Mouse (Mus musculus) neural tube, embryonic 13.5 days (tissue): ENCODE measurements around the gene Ccdc190. TPM values are rescaled to one million over a fixed set of nuclear protein-coding genes. Genes with fewer than 3 reads are reported as not detected.
A peak's percentile ranks its signal among the peaks of the same experiment; 100 is the strongest.

Source experiments
- ATAC-seq: fragments of 200-750 bp; cut with Nextera tagmentation; 2 replicates; pipeline ENCODE4 v1.8.0; 2017; ENCODE audit warnings: low read depth, mild to moderate bottlenecking, moderate TSS enrichment, moderate library complexity
- H3K27ac ChIP-seq: fragments of 300-500 bp; sonication (generic); replicated peaks from 2 replicates; pipeline ENCODE4 v1.5.1; 2015; ENCODE audit warnings: moderate library complexity, mild to moderate bottlenecking, inconsistent platforms
- H3K27me3 ChIP-seq: fragments of 300-500 bp; sonication (generic); 2 replicates; pipeline ENCODE4 v1.6.1; 2015; ENCODE audit warnings: mild to moderate bottlenecking, inconsistent platforms
- H3K36me3 ChIP-seq: fragments of 300-500 bp; sonication (generic); 2 replicates; pipeline ENCODE4 v1.6.1; 2015; ENCODE audit warnings: mild to moderate bottlenecking, inconsistent platforms
- H3K4me1 ChIP-seq: fragments of 300-500 bp; sonication (generic); replicated peaks from 2 replicates; pipeline ENCODE4 v1.6.1; 2015; ENCODE audit warnings: inconsistent platforms
- H3K4me2 ChIP-seq: fragments of 300-500 bp; sonication (generic); 2 replicates; pipeline ENCODE4 v1.6.1; 2015; ENCODE audit warnings: inconsistent platforms, mild to moderate bottlenecking, moderate library complexity
- H3K4me3 ChIP-seq: fragments of 300-500 bp; sonication (generic); 2 replicates; pipeline ENCODE4 v1.5.1; 2015; ENCODE audit warnings: mild to moderate bottlenecking, inconsistent platforms
- H3K9ac ChIP-seq: fragments of 300-500 bp; sonication (generic); 2 replicates; pipeline ENCODE4 v1.6.1; 2015; ENCODE audit warnings: moderate library complexity, mild to moderate bottlenecking, inconsistent platforms
- H3K9me3 ChIP-seq: fragments of 300-500 bp; sonication (generic); 2 replicates; pipeline ENCODE4 v1.6.1; 2016; ENCODE audit warnings: inconsistent platforms
- WGBS: fragments of 180-500 bp; shearing (Covaris S2); methylation state at CpG from one replicate; pipeline ENCODE4 v1.1.7; 2015; 5-methylcytosine and 5-hydroxymethylcytosine counted together
- polyA plus RNA-seq: library from polyadenylated mRNA; unstranded; fragments of >200 nt; fragmentation: Nextera tagmentation; extraction: Ambion mirVana; gene quantifications from 2 replicates; pipeline ENCODE4 v1.2.1, GENCODE M21; 2015

The Ccdc190 gene
- polyA plus RNA-seq, 1 experiment from 2014 or later = 1.9 TPM

DNA sequence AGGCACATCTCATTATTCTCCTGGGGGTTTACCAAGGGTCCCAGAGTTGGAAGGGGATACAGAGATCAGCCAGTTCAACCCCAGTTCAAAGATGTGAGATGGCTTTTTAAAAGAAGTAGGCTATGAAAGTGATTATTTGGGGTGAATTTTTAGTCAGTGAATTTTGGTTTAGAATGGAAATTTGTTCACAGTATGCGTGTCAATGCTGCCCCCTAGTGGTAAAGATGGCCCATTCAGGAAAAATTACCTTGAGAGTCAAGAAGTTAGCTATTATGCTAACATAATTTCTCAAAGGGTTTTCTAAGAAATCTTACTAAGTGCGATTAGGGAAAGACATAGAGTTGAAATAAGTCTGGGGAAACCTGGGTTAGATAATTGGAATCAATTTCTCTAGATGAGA lies 10.9 kb downstream of the Ccdc190 start:
- H3K27ac ChIP-seq = no peak overlapping the region
- no peak overlapping the region for H3K4me2 ChIP-seq
- no peaks in the 10 kb centered on the region for H3K9me3 ChIP-seq
- H3K9ac ChIP-seq = no peak overlapping the region
- ATAC-seq = no peak
- H3K36me3 ChIP-seq = no peaks in the 10 kb centered on the region
- peaks cover 5% of the 10 kb centered on the region; the same call in 1 of the 2 replicates for H3K4me1 ChIP-seq
- no peaks in the 10 kb centered on the region for H3K27me3 ChIP-seq
- WGBS = 6% methylated on average over 2 of the region's 2 CpGs
- no peak overlapping the region for H3K4me3 ChIP-seq

DNA sequence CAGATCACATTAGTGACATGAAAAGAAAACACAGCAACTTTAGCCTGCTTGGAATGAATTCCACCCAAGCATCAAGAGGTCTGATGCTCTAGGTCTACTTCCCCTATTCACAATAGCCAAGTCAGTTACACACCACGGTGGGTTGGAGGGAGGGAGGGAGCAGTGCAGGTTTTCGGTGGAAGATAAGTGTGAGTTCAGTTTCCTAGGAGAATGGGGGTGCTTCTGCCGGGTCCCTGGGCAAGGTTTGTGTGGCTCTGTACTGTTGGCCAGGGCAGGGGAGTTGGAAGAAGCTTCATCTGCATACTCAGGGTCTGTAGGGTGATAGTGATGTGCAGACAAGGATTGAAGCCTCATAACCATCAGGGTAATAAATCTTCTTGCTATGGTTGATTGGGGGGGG lies 17.6 kb downstream of the Ccdc190 start:
- ATAC-seq = no peak
- no peak overlapping the region for H3K9ac ChIP-seq
- H3K9me3 ChIP-seq = peaks cover 9% of the 10 kb centered on the region
- H3K27me3 ChIP-seq = no peaks in the 10 kb centered on the region
- no peak overlapping the region for H3K4me3 ChIP-seq
- WGBS = 90% methylated on average over 3 of the region's 3 CpGs
- peaks cover 11% of the 10 kb centered on the region; the same call in 1 of the 2 replicates for H3K36me3 ChIP-seq
- no peaks in the 10 kb centered on the region for H3K4me1 ChIP-seq
- H3K4me2 ChIP-seq = no peak overlapping the region
- no peak overlapping the region for H3K27ac ChIP-seq

DNA sequence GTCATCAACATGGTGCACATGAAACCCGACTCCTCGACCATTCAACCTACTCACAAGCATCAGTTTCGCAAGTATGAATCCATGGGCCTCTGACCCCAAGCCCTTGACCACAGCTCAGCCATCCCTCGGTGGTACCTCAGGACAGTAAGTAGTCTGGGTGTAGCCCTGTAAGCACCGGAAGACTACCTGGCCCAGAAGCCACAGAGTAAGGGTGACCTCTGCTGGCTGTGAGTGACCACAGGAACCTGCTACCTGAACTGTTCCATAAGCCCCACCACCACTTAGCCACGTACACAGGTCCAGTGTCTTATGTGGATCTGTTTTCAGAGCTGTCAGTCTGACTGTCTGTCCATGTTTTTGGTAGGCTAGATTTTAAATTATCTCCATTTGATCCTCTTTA lies 19.2 kb downstream of the Ccdc190 start:
- H3K4me1 ChIP-seq = no peaks in the 10 kb centered on the region
- H3K9ac ChIP-seq = no peak overlapping the region
- no peak overlapping the region for H3K27ac ChIP-seq
- no peak for ATAC-seq
- WGBS = 80% methylated on average over 6 of the region's 6 CpGs
- peaks cover 9% of the 10 kb centered on the region for H3K9me3 ChIP-seq
- H3K4me2 ChIP-seq = no peak overlapping the region
- H3K36me3 ChIP-seq = peaks cover 25% of the 10 kb centered on the region
- no peaks in the 10 kb centered on the region for H3K27me3 ChIP-seq
- no peak overlapping the region for H3K4me3 ChIP-seq

DNA sequence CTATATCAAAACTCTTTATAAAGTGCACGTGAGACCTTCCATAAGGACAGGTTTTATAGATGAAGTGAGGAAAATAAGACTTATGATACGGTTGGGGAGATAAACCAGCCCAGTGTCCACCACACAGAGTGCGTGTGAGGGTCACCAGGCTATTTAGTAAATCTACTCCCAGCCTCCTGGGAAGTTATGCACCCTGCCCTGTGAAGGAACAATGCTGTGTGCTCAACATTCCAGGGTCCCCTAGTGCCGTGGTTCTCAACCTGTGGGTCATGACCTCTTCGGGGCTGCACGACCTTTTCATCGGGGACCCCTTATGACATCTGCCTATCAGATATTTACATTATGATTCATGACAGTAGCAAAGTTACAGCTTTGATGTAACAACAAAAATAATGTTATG lies 19.8 kb downstream of the Ccdc190 start:
- Histone ChIP-seq H3K9ac (no peak overlapping the region), H3K27me3 (no peaks in the 10 kb centered on the region), H3K4me2 (no peak overlapping the region), H3K36me3 (peaks cover 32% of the 10 kb centered on the region), H3K4me3 (no peak overlapping the region), H3K9me3 (peaks cover 9% of the 10 kb centered on the region), H3K27ac (no peak overlapping the region), H3K4me1 (no peaks in the 10 kb centered on the region)
- no peak for ATAC-seq
- WGBS = 75% methylated on average over 7 of the region's 7 CpGs

DNA sequence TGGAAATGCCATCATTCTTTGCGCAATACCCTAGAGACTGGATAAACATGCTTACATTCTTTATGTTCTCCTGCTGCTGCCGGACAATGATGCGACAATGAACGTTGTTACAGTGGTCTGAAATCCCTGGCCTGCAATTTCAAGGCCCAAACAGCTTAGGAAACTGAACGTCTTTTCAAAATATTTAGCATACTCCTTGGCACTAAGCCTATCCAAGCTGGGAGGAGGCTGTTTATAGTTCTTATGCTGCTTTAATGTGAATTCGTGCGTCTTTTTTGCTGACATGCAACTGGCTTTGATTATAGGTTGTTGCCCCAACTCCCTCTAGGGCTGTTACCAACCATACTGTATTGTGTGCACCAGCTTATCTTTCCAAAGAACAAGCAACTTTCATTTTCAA lies 20.4 kb downstream of the Ccdc190 start:
- 80% methylated on average over 7 of the region's 7 CpGs for WGBS

DNA sequence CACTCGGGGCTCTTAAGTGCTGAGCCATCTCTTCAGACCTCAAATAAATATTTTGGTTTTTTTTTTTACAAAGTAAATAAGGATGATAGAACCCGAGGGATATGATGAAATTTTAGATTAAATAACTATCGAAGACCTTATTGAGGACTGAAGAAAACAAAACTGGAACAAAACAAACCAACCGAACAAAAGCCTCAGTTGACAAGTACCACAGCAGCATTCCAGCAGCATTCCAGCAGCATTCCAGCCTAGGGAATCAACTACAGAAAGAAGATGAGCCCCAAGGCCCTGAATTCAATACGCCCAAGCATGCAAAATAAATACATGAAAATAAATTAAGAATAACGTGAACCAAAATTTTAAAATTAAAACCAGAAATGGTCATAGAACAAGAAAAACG lies 21.5 kb downstream of the Ccdc190 start:
- no peak overlapping the region for H3K4me3 ChIP-seq
- ATAC-seq = no peak
- 84% methylated on average over 7 of the region's 7 CpGs for WGBS
- H3K36me3 ChIP-seq = peaks cover 47% of the 10 kb centered on the region
- H3K9me3 ChIP-seq = peaks cover 4% of the 10 kb centered on the region; the same call in 1 of the 2 replicates
- H3K4me2 ChIP-seq = no peak overlapping the region
- no peaks in the 10 kb centered on the region for H3K27me3 ChIP-seq
- H3K4me1 ChIP-seq = no peaks in the 10 kb centered on the region
- no peak overlapping the region for H3K9ac ChIP-seq
- no peak overlapping the region for H3K27ac ChIP-seq

More for the DNA sequence above, 20.4 kb downstream of the Ccdc190 start:
- no peak overlapping the region for H3K9ac ChIP-seq
- peaks cover 37% of the 10 kb centered on the region for H3K36me3 ChIP-seq
- no peak overlapping the region for H3K27ac ChIP-seq
- peaks cover 9% of the 10 kb centered on the region for H3K9me3 ChIP-seq
- no peak overlapping the region for H3K4me2 ChIP-seq
- no peaks in the 10 kb centered on the region for H3K27me3 ChIP-seq
- no peaks in the 10 kb centered on the region for H3K4me1 ChIP-seq
- no peak overlapping the region for H3K4me3 ChIP-seq
- no peak for ATAC-seq

DNA sequence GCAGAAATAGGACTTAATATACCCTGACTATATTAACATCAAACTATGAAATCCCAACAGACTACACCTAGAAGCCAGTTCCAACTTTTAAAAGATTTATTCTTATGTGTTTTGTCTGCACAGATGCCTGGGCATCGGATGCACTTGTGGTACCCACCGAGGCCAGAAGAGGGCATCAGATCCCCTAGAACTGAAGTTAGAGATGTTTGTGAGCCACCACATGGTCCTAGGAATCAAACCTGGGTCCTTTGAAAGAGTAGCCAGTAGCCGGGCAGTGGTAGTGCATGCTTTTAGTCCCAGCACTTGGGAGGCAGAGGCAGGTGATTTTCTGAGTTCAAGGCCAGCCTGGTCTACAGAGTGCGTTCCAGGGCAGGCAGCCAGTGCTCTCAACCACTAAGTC lies 22.2 kb downstream of the Ccdc190 start:
- Histone ChIP-seq H3K4me2 (no peak overlapping the region), H3K27ac (no peak overlapping the region), H3K9me3 (no peaks in the 10 kb centered on the region), H3K9ac (no peak overlapping the region), H3K4me1 (no peaks in the 10 kb centered on the region), H3K27me3 (no peaks in the 10 kb centered on the region), H3K4me3 (no peak overlapping the region), H3K36me3 (peaks cover 54% of the 10 kb centered on the region)
- ATAC-seq = no peak
- 92% methylated on average over 4 of the region's 4 CpGs for WGBS

DNA sequence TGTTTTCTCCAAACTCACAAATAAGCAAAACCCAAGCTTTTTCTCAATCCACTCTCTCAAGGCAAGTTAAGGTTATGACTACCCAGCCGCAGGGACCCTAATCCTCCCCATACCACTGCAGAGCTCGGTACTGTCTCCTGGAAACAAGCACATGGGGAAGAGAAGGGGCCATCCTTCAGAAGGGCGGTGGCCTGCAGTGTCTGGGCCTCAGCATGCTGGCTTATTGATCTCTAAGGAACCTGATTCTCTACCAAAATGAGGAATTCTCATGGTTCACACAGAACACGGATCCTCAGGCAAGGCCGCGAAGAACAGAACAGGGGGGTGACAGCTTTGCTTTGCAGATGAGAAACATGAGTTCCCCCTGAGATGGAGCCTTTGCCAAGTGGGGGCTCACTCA lies 23.1 kb downstream of the Ccdc190 start:
- ATAC-seq = no peak
- no peak overlapping the region for H3K27ac ChIP-seq
- WGBS = 93% methylated on average over 6 of the region's 6 CpGs
- H3K27me3 ChIP-seq = no peaks in the 10 kb centered on the region
- H3K36me3 ChIP-seq = peaks cover 63% of the 10 kb centered on the region
- no peak overlapping the region for H3K9ac ChIP-seq
- no peaks in the 10 kb centered on the region for H3K4me1 ChIP-seq
- H3K4me3 ChIP-seq = no peak overlapping the region
- H3K9me3 ChIP-seq = no peaks in the 10 kb centered on the region
- no peak overlapping the region for H3K4me2 ChIP-seq

DNA sequence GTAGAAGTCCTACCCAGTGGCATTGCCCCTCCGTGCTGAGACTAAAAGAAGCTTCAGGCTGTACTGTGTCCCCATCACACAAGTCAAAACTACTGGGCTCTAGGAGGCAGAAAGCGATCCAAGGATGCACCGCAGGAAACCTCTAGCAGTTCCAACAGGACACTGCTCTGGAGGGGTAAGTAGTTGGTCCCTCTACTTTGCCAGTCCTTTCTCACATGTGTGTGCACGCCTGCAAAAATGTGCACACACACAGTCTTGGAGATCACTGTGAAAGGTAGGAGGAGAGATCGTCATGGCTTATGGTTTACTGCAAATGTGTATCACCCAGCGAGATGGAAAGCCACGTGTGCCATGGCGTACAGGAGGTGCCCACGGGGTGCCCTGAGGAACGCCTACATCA lies 24.2 kb downstream of the Ccdc190 start:
- ATAC-seq = no peak
- no peak overlapping the region for H3K4me3 ChIP-seq
- peaks cover 71% of the 10 kb centered on the region for H3K36me3 ChIP-seq
- no peak overlapping the region for H3K4me2 ChIP-seq
- no peak overlapping the region for H3K27ac ChIP-seq
- 95% methylated on average over 10 of the region's 10 CpGs for WGBS
- H3K4me1 ChIP-seq = no peaks in the 10 kb centered on the region
- no peaks in the 10 kb centered on the region for H3K27me3 ChIP-seq
- H3K9ac ChIP-seq = no peak overlapping the region
- H3K9me3 ChIP-seq = no peaks in the 10 kb centered on the region

DNA sequence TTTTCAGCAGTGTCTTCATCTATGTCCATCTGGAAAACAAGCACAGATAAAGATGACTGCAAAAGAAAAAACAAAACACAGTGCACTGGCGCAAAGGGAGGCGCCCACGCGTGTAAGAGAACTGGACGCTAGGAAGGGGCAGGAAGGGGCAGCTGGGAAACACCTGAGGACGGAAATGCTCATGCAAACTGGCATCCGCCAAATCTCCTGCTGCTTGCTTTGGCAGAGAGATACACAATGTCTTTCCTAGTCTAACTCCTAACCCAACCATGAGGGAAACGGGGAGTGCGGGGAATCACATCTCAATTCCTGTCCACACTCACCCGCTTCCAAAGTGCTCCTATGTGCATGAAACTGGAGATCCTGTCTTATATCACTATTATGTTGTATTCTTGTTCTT lies 24.7 kb downstream of the Ccdc190 start:
- H3K4me1 ChIP-seq = no peaks in the 10 kb centered on the region
- H3K4me3 ChIP-seq = no peak overlapping the region
- WGBS = 95% methylated on average over 10 of the region's 10 CpGs
- H3K27ac ChIP-seq = no peak overlapping the region
- H3K36me3 ChIP-seq = peaks cover 76% of the 10 kb centered on the region
- H3K9ac ChIP-seq = no peak overlapping the region
- no peak for ATAC-seq
- H3K27me3 ChIP-seq = no peaks in the 10 kb centered on the region
- no peak overlapping the region for H3K4me2 ChIP-seq
- no peaks in the 10 kb centered on the region for H3K9me3 ChIP-seq

DNA sequence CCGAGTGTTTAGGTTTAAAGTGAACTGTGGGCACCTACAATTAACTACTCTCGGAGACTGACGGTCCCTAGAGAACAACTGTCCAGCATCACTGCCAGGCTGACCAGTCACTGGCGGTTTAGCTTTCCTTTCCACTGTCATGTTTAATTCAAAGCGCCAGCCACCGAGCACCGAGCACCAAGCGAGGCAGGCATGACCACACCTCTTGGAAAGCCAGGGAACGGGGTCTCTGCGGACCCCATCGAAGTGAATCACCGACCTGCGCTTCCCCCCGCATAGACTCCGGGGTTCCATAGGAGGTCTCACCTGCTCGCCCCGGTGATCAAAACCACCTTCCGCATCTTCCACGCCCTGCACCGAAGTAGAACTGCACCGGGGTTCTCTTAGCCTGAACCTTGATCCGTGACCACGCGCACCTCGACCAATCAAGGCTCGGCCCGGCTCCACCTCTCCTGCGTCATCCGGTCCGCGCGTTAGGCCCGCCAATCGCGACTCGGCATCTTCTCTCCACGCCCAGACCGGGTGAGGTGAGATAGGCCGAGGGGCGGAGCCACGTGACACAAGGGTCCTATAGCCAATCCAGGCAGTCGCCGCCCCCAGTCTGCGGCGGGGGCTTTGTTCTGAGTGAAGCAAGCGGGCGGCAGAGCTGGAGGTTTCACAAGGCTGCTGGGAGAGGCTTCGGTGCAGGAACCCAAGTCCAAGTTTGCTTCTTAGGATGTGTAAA lies 40.5 kb downstream of the Ccdc190 start, which contains the start of gene Hsd17b7:
TSS of gene Hsd17b7 (minus strand) at position 450 of the 724 bp plus-strand sequence.
- peak; percentile 100 for ATAC-seq
- Histone ChIP-seq H3K4me3 (peak within 1 kb of the TSS; percentile 55), H3K4me2 (peak within 1 kb of the TSS; percentile 70), H3K9me3 (no peaks in the 10 kb centered on the region), H3K4me1 (peaks cover 24% of the 10 kb centered on the region), H3K27me3 (no peaks in the 10 kb centered on the region), H3K36me3 (peaks cover 27% of the 10 kb centered on the region), H3K9ac (peak within 1 kb of the TSS; percentile 71), H3K27ac (peak within 1 kb of the TSS; percentile 86)
- 1% methylated on average over 48 of the region's 48 CpGs for WGBS

DNA sequence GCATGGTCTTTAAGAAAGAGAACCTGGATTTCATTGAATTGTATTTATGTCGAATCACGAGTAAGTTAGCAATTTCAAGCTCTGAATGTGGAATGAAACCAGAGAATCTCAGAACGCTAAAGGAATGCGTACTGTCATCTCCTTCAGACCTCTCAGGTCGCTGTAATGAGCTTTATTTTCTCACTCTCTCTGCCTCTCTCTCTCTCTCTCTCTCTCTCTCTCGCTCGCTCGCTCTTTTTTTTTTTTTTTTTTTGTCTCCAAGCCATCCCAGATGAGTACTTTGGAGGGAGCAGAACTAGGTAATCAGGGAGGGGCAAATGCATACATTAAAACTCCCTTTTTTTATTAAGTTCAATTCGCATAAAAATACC lies 41.1 kb downstream of the Ccdc190 start:
- peak; percentile 75 for ATAC-seq
- Histone ChIP-seq H3K27me3 (no peaks in the 10 kb centered on the region), H3K9ac (peak overlapping the region; percentile 71), H3K27ac (peak overlapping the region; percentile 86), H3K4me3 (peak overlapping the region; percentile 55), H3K4me2 (peak overlapping the region; percentile 70), H3K36me3 (peaks cover 23% of the 10 kb centered on the region), H3K9me3 (no peaks in the 10 kb centered on the region), H3K4me1 (peaks cover 24% of the 10 kb centered on the region)
- WGBS = under 1% methylated on average over 9 of the region's 9 CpGs

DNA sequence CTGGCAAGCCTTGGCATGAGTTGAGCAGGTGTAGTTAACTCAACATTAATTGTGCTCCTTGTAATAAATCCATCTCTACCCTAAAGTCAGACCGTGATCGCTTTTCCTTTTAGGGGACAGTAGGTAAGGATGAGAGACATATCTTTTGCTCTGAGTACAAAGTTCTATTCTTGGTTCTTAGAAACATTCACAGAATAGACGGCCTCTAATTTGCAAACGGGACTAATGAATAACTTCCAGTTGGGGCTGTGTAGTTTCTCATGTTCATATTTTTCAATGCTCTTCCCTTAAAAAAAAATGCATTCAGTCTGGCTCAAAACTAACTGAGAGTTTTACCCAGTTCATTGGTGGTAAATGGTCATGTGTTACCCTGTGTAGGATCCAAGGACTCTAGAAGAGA lies 42.5 kb downstream of the Ccdc190 start:
- no peak overlapping the region for H3K9ac ChIP-seq
- no peaks in the 10 kb centered on the region for H3K9me3 ChIP-seq
- H3K4me3 ChIP-seq = no peak overlapping the region
- WGBS = 95% methylated on average over 4 of the region's 4 CpGs
- H3K4me1 ChIP-seq = peaks cover 24% of the 10 kb centered on the region
- no peak overlapping the region for H3K4me2 ChIP-seq
- no peak overlapping the region for H3K27ac ChIP-seq
- peaks cover 9% of the 10 kb centered on the region; the same call in 1 of the 2 replicates for H3K36me3 ChIP-seq
- no peaks in the 10 kb centered on the region for H3K27me3 ChIP-seq
- no peak for ATAC-seq
